Mouse (Mus musculus) stomach, postnatal 0 days (tissue): ENCODE results near the gene Snx29.

Experiments
- CTCF ChIP-seq: IDR thresholded peaks from 2 replicates; pipeline ENCODE4 v1.5.1; 2016; ENCODE audit warnings: antibody characterized with exemption, low read depth, mild to moderate bottlenecking, moderate library complexity
- EP300 ChIP-seq: optimal IDR thresholded peaks from 2 replicates; pipeline ENCODE3; 2016; ENCODE audit warnings: antibody characterized with exemption

- no peak for TF ChIP-seq CTCF
- TF ChIP-seq EP300, result no peak
These were observed 8.3 kb downstream of the Snx29 start for GRCm38 (mm10) chr16:11331030-11331429.
